Mouse (Mus musculus) adrenal gland, adult 2 months (tissue): ENCODE results near the gene Gpr107. TPM values are rescaled to one million over a fixed set of nuclear protein-coding genes. Genes with fewer than 3 reads are reported as not detected.

Experiments used
- DNase-seq: peaks from one replicate; pipeline ENCODE4 v3.0.0; 2021
- long read RNA-seq: library from polyadenylated mRNA; stranded (forward); transcript quantifications from one replicate; pipeline ENCODE4 v2.0.0, GENCODE M21; 2021
- polyA plus RNA-seq: library from polyadenylated mRNA; depleted of rRNA; stranded (reverse); fragments of >200 nt; gene quantifications from 2 replicates; pipeline ENCODE4 v1.2.3, GENCODE M21; 2012; rRNA removed
- total RNA-seq, 2 experiments: library from RNA; stranded (reverse); gene quantifications; 2 replicates each; pipeline ENCODE4 v1.2.3; 2021

The Gpr107 gene
- total RNA-seq (10 to 100 TPM; 54.9 to 55.8 TPM), polyA plus RNA-seq (18.2 and 21.7 TPM in 2 replicates)
- long read RNA-seq, full-length matches to known transcripts = 27 of 37 reads
- long read RNA-seq, partial matches to known transcripts = 6 of 37 reads
- long read RNA-seq, other reads (novel, unspliced or antisense) = 4 of 37 reads

DNA sequence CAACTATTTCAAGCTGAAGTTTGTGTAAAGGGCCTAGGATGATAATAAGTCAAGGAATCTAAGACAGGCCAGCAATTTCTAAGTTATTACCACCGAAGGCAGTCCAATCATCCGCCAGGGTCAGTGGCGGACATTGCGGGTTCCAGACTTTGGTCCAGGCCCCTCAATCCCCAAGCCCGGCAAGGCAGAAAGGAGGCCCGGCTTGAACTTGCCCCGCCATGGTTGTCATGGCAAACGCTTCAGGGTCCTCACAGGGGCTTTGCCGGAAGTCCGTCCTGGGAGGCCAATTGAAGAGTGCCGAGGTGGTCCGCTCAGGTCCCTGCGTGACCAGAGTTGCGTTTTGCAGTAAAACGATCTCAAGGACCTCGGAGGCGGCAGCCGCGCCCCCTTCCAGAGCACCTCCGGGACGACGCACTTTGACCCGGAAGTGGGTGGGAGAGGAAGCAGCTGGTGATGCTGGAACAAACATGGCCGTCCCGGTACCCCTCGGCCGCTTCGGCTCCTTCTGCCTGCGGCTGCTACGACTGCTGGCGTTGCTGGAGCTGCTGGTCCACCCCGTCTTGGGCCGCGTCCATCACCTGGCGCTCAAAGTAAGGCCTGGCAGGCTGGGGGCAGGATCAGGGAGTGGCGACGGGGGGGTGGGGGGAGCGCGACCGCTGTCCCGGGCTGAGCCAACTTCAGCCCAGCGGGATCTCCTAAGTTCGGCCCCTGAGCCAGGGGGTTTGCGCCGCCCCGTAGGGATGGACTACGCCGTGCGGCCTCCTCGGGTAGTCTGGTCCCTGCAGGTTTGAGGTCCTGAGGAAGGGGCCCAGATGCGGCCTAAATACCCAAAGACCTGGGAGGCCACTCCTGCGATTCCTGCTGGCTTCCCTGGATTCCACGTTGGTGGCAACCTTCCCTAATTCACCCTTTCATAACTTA is at the start of gene Gpr107:
Gpr107 (plus strand) TSS at position 425 of the 921 bp plus-strand sequence.
- DNase-seq = peak; percentile 90

DNA sequence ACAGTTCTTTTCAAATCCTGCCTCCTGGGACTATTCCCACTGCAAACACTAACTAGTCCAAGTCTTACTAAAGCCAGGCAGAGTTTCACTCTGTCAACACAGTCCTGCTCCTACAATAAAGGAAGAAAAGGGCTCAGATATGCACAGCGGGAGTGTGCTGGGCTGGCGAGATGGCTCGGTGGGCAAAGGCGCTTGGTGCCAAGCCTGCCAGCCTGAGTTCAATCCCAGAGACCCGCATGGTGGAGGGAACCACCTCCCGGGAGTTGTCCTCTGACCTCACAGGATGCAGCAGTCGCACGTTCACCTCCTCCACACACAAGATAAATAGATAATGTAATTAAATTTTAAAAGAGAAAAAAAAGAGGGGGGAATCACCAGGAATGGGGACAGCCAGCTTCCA is 48.8 kb upstream of the Gpr107 start:
- no peak for DNase-seq

DNA sequence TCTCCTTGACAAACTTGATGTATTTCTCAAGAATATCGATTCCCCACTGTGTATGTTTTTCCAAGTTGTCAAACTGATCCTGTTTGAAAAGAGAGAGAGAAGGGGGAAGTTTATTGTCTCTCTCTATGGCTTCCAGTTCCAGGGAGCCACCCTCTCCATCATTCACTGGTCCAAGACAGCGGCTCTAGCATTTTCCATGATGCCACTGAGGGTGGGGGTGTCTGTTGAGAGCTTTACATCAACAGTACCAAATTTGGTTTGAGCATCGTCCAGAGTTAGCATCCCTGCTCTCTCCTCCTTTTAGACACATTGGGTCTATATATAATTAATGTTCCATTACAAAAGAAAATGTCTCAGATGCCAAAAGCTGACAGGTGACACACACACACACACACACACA is 46.8 kb upstream of the Gpr107 start:
- no peak for DNase-seq

DNA sequence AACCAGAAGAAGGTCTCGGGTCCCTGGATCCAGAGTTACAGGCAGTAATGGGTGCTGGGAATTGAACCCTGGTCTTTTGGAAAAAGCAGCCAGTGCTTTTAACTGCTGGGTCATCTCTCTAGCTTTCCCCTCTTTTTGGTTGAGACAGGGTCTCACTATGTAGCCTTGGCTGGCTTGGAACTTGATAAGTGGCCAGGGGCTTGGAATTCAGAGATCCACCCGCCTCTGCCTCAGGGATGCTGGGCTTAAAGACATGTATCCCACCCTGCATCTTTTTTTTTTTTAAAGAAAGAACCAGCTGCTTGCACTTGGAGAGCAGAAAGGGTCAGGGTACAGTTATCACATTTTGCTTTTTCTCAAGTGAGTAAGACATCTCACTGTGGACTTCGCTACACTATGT is 46.1 kb upstream of the Gpr107 start:
- DNase-seq = no peak

DNA sequence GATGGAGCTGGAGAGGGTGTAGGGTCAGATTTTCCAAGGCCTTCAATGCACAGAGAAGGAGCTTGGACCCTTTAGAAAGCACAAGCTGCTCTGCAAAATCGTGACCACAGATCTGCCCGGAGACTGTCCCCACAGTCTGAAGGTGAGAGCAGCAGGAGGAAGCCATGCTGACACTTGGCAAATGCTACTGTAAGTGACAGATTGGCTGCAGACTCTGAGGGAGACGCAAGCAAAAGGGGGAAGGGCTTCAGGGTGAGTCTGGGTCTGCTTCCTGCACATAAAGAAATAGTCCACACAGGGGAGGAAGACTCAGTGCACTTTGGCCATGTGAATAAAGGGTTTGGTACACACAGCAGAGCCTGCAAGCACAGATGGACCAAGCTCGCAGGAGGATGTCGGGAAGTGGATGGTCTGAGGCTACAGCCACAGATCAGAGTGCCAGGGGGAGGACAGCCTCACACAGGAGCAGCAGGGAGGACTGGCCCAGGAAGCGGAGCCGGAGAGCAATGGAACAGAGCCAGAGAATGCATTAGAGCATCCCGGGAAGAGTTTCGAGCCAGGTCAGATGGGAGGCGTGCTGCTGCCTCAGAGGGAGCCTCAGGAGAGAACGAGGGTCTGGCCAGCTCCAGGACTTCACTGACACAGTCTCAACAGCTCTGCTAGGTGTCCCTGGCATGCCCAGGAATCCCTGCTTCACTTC is 45.3 kb upstream of the Gpr107 start:
- DNase-seq = peak; percentile 38

DNA sequence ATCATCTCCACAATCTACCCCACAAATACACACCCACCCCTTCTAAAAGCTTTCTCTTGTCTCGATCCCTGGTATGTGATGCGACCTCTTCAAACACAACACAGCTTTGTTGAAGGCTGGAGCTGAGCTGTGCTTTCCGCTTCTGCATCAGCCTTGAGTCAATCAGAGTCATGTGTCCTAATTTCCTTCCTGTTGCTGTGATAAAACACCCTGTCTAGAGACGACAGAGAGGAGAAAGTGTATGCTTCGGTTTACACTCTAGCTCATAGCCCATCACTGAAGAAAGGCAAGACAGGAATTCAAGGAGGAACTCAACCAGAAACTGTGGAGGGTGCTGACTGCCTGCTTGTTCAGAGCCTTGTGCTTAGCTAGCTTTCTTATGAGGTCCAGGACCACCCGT is 43.9 kb upstream of the Gpr107 start:
- no peak for DNase-seq

DNA sequence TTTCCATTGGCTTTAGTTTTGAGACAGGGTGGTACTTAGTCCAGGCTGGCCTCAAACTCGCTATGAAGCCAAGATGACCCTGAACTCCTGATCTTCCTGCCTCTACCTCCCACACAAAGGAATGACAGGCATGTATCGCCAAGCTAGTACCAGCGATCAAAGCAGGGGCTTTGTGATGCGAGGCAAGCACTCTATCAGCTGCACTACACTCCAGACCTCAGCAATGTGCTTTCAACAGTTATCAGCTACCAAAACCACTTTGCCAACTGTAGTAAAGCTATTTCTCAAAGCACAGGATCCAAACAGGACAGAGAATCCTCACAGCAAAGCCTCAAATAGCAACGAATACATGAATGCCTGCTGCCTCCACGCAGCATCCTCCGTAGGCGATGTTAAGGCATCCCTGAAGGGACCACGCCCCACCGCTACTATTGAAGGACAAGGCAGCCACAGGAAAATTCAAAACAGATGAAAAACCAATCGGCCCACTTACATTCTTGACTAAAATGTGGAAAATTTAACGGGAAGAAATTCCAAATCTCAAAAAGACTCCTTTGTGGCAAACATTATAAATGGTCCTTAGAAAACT is 42.1 kb upstream of the Gpr107 start:
- no peak for DNase-seq

DNA sequence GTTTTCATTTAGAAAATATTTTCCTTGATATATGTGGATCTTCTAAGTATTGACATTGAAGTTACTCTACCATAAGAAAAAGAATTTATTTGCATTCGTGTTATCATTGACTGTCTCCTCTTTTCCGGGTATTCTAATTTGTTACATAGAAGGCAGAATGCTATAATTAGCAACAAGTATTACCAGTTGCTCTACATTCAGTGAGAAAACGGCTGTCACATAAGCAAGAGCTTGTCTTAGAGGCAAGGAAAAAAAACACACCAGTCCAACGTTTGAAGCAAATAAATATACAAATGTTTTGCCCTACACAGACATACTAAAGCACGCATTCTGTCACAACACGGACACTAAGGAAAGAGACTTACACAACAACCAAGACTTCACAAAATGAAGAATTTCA is 40.4 kb upstream of the Gpr107 start:
- DNase-seq = no peak

DNA sequence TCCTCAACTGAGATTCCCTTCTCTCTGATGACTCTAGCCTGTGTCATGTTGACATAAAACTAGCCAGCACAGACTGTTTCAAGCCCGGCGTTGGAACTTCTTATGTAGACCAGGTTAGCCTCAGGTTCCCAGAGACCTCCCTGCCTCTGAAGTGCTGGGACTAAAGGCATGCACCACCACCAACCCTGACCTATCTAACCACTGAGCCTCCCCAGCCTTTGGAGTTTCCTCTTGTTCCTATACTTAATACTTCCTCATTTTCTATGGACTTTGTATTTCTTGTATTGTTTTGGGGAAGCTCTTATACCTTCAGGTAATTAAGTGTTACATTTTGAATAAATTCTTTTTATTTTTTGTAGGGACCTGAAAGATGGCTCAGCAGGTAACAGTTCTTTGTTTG is 37.9 kb upstream of the Gpr107 start:
- DNase-seq = no peak

DNA sequence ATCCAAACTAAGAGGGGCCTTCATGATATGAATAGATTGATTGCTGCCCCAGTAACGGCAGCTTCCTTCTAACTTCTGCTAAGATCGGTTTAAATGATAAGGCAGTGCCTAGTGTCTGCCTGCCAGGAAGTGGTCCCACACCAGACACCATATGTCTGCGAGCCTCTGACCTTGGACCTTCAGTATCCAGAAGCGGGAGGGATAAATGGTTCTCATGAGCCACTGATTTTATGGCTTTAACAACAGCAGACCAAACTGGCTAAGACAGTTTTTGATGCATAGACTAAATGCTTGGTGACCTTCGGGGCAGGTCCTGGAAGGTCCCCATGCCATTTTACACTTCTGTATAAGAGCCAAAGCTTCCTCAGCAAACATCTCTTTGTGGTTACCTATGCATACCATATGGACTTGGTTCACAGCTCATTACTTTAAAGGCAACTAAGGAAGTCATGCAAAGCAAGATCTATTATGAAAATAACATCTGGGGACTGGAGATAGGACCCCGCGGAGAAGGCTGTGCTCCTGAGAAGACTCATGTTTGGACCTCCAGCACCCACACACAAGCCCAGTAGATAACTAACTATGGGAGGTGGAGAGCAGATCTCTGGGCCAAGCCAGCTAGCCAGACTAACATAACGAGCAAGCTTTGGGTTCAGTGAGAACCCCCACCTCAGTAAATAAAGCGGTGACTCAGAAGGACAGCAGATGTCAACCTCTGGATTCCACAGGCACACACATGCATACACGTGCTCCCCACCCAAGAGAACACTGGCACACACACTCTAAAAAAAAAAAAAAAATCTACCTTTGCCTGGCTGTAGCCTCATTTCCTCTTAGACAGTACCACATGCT is 36.8 kb upstream of the Gpr107 start:
- no peak for DNase-seq

DNA sequence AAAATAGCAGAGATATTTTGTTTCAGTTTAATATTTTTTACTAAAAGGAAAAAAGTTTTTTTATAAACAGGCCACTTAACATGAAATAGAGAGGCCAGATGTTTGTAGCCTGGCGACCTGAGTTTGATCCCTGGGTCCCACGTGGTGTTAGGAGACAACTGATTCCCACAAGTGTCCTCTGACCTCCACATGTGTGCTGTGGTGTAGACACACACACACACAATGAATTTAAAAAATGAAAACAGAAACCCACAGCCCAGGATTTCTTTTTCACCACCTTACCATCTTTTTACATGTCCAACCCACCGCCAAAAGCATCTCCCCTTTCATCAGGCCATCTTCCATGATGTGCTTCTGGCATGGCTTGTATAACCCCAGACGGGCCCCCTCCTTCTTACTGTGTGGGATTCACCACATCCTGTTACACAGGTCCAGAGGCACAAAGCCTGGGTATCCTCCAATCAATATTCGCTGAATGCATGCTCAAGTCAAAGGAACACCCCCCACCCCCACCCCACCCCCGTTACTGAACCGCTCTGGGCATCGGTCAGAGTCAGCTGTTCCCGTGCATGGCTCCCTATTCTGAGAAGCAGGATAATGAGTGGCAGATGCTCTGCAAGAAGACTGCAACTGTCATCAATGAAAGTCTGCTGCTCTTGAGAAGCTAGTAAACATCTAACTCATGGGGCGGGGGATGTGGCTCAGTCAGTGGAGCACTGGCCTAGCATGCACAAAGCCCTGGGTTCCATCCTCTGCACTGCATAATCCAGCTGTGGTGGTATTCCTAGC is 36.0 kb upstream of the Gpr107 start:
- DNase-seq = no peak

DNA sequence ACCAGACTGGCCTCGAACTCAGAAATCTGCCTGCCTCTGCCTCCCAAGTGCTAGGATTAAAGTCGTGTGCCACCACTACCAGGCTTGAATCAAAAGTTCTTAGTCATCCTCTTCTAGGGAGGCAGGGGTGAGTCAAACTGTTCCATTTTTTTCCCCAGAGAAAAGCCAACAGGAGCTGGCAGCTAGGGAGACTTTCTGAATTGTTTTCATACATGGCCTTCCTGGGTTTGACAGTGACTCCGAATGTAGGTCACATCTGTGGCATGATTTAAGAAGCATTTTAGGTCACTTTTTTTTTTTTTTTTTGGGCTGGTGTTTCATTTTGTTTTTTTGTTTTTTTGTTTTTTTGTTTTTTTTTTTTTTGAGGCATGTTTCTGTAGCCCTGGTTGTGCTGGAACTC is 33.9 kb upstream of the Gpr107 start:
- DNase-seq = no peak

DNA sequence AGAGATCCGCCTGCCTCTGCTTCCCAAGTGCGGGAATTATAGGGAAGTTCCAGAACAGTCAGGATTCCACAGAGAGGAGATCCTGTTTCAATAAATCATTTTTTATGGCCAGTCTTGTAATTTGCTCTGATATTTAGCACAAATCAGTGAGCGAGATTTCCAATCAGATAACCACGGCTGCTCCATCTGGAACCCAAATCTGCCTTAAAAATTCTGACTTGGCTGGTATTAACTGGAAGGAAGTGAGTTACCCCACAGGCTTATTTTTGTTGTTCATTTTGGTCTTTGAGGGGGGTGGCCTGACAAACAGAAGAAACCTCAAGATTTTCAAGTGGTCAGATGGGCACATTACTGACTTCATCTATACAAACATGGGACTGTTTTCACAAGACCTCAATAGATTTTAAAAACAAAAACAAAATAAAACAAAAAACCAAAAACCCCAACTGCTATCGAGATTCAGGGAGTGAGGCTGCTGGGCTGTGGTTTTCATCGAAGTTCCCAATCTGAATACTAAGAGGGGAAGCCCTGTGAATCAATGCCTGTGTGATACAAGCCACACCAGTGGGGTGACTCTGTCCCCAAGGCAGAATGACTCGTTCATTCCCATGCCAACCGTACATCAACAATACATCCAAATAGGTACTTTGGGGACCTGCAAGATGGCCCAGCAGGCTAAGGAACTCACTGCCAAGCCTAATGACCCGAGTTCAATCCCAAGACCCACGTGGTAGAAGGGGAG is 33.3 kb upstream of the Gpr107 start:
- DNase-seq = no peak

DNA sequence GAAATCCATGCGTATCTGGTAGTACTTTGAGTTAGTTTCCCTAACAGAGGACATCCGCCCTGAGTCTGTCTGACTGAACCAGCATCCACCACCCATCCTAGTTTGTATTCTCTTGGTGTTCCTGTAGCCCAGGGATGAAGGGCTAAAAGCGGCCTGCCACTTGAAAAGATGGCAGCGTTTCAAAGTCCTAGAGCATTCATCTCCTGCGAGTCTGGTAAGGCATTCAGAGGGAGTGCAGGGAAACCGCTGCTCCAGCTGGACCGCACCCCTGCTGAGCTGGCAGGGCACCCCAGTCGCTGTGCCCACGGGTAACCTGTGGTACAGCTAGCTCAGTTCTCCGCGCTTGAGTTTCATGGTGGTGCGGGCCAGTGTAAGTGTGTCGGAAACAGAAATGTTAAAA is 32.3 kb upstream of the Gpr107 start:
- no peak for DNase-seq

DNA sequence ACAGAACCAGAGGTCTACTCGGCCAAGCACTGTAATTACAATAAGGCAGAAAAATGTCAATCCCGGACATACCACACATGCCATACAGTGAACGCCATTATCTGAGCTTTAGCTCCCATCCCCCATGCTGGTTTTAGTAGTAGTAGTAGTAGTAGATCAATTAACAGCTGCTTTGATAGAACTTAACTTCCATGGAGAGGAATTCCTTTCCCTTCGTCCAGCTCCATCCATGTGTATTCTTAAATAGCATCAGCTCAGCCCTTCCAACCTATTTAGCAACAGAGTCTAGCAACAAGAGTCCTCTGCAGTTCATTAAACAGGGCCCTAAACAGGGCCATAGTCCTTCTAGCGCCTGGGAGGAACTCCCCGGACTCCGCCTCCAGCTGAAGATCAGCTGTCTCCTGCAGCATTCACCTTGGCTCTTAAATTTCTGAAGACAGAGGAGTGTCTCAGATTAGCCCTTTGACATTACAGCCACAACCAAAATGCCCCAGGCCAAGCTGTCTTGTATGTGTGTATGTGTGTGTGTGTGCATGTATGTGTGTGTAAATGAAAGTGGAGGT is 30.9 kb upstream of the Gpr107 start:
- DNase-seq = no peak

DNA sequence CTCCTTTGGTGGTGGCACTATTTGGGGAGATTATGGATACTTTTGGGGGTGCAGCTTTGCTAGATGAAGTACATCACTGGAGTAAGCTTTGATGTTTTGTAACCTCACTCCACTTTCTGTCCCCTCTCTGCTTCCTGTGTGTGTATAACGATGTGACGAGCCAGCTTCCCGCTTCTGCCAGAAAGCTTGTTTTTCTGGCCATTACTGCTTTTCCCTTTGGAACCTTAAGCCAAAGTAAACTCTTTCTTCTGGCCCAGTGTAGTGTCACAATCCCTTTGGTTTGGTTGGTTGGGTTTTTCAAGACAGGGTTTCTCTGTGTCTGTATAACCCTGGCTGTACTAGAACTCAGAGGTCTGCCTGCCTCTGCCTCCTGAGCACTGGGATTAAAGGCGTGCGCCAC is 29.3 kb upstream of the Gpr107 start:
- no peak for DNase-seq

DNA sequence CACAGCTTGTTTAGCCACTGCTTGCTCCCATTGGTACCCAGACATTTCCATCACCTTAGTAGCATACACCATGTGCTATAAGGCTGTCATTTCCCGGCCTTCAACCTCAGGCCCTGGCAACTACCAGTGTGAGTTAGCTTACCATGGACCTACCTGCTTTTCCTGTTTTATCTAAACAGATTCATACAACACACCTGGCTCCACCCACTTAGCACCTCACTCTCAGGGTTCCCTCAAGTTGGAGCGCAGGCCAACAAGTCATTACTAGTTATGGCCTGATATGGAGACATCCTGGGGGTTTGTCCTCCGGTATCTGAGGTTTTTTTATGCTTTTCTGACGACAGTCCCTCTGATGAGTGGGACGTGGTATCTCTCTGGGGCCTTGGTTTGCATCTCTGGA is 28.6 kb upstream of the Gpr107 start:
- DNase-seq = no peak

DNA sequence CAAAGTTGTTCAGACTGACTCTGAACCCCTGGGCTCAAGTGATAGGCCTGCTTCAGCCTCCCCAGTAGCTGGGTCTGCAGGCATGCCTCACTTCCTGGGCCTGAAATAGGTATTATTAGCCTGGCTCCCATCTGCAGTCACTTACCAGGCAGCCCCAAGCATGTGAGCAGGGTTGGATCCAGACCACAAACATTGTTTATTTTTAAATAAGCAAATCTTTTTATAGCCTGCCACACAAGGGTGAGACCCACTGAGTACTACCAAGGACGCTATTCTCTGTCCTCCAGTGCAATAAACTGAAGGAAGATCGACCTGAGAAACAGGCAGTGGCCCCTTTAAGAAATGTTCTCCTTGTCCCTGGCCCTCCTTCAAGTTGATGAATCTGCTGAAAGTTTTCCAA is 27.4 kb upstream of the Gpr107 start:
- DNase-seq = no peak

DNA sequence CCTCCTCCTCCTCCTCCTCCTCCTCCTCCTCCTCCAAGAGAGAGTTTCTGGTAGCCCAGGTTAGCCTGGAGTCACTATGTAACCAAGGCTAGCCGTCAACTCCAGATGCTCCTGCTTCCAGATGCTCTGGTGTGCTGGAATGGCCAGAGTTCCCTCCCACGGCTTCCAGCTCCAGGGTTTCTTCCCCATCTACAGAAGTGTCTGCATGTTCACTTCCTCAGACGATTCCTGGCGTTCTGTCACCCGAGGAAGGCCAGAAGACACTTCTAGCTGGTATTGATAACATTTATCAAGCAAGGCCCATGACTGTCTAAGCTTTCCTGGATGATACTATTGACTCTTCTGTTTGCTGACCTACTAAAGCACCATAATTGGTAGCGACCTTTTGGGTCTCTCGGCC is 27.0 kb upstream of the Gpr107 start:
- DNase-seq = no peak

DNA sequence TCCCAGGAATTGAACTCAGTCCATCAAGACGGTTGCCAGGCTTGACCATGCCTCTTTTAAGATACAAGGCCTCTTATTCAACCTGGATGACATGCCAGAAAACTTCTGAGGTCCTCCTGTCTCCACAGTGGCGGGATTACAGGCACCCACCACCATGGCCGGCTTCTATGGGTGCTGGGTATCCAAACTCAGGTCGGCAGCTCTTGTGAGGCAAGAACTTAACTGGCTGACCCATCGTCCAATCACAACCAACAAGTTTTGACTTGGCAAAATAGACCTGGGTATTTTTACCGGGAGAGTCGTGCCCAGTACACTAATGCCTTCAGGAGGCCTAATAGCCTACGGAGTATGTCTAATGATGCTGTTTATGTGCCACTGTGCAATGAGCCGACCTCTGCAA is 26.1 kb upstream of the Gpr107 start:
- DNase-seq = no peak
